Mouse (Mus musculus): ENCODE measurements around the gene Ulk4.

The Ulk4 gene

DNA sequence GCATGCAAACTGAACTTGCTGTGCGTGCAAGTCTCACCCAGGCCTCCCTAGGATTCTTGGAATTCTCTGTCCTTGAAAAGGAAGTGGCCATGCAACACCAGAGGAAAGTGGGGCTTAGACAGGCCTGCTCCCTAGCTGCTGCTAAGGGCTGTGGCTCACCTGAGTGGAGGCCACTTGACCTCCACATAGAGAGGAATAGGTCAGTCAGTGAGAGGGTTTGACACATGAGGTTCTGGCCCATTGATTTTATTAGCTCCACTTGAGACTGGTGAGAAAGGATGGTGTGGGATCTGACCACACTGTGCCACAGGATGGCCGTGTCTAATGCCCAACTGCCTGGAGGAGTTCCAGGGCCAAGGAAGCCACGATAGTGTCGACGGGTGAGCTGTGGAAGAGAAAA lies 312.8 kb downstream of the Ulk4 start:
- DNase-seq = no peak

DNA sequence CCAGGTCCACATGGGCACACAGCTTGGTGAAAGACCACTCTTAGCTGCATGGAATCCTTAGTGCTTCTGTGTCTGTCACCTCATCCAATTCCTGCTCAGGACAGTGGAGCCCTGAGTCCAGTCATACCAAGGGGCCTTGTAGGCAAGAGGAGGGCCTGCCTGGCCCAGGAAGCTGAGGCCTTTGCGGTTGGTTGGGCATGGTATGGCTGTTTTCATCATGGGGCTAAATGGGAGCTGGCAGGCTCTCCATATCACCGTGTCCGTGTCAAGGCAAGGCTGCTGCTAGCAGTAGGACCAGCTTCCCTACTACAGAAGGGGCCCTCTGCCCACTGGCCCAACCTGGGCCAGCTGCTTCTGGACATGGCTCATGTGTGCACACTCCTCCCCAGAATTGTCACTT lies 313.3 kb downstream of the Ulk4 start:
- DNase-seq = no peak

DNA sequence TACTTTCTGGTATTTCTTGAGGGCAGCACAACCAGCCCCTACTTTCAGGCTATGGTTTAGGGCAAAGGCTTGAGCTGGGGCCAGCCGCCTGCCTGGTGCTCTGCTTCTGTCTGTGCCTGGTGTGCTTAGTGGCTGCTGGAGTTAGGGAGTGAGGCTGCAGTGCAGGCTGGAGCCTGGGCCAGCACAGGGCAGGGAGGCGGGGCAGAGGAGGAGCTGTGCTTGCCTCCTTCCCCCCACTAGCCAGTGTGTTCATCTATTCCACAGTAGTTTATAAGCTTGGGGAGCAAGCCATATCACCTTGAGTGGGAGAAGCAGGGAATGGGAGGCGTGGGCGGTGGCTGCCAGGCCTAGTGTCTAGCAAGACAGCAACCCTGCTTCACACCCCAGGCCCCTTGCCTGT lies 313.9 kb downstream of the Ulk4 start:
- DNase-seq = no peak

- no peak for DNase-seq
Observed at GRCm38 (mm10) chr9:120961969-120962700, 314.9 kb downstream of the Ulk4 start.

GRCm38 (mm10) chr9:120961466-120961865 lies 315.5 kb downstream of the Ulk4 start:
- DNase-seq = no peak

DNA sequence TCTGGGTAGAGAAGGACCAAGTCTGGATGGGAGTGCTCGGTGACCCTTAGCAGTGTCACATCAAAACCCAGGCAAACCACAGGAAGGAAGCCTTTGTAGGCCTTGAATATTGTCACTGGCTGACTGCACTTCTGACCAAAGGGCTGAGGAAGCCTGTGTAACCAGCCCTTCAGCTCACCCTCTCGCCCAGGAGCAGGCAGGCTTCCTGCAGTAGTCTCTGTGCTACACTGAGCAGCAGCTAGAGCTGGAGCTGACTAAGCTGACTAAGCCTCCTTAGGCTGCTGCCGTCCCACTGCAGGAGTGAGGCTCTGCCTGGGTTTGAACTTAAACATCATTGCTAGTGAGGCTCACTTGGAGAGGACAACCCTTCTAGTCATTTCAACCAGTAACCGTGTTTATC lies 316.4 kb downstream of the Ulk4 start:
- DNase-seq = no peak

DNA sequence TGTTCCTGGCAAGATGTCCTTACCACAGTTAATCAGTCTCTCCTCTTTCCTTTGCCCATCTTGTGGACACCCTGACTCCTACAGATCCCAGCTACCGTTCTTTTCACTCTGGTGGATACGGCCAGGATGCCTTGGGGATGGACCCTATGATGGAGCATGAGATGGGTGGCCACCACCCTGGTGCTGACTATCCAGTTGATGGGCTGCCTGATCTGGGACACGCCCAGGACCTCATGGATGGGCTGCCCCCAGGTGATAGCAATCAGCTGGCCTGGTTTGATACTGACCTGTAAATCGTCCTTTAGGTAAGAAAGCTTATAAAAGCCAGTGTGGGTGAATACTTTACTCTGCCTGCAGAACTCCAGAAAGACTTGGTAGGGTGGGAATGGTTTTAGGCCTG lies 317.8 kb downstream of the Ulk4 start:
- no peak for DNase-seq

- peak in 1 of 2 experiments; percentile 44 for DNase-seq
Observed at GRCm38 (mm10) chr9:120958560-120958959, 318.4 kb downstream of the Ulk4 start.

DNA sequence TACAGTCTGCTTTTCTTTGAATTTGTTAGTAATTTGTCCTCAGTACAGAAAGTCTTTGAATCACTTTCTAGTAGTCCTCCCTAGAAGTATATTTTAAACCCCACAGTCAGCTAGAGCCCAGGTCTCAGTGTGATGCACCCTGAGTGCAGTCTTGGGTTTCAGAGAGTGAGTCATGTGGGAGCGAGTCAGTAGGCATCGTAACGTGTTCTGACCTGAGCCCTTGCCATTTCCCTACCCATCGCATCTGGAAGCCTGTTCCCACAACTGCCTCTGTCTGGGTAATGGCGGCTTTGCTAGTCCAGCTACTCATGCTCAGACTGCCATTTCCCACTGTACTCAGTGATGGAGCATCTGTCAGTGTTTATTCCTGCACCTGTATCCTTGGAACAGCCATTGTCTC lies 318.9 kb downstream of the Ulk4 start:
- DNase-seq = no peak

DNA sequence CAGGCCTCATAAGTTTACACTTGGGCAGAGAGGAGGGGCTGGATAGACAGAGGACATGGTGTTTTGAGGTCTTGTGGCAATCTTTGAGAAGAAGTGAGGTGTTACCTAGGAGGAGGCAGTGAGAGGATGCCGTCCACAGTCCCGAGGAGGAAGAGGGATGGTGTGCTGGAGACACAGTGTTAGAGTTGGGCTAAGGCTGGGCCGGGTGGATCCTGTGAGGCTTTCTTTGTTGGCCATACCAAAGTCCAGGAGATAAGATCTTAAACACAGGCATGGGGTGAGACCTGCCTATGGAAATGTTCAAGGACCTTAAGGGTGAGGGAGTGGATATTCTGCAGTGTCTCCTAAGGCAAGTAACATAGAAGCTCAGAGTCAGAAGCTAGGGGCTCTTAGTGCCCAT lies 325.1 kb downstream of the Ulk4 start:
- no peak for DNase-seq

GRCm38 (mm10) chr9:120950761-120951160 lies 326.2 kb downstream of the Ulk4 start:
- no peak for DNase-seq

DNA sequence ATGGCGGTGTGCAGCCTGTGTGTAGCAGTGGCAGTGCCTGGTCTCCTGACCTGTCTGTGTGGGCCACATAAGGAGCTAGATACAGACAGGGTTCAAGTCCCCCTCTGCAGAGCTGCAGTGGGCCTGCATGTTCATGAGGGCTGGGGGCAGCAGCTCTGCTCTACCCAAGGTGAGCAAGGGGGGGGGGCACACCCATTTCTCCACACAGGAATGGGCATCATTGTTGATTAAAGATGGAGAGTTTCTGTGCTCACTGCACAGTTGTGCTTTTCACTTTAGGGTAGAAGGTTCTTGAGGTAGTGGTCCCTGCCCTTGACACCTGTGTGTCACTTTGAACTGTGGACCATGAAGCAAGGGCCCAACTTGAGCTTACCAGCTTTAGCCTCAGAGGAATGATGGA lies 328.2 kb downstream of the Ulk4 start:
- DNase-seq = no peak

- no peak for DNase-seq
Observed at GRCm38 (mm10) chr9:120946131-120946530, 330.9 kb downstream of the Ulk4 start.

DNA sequence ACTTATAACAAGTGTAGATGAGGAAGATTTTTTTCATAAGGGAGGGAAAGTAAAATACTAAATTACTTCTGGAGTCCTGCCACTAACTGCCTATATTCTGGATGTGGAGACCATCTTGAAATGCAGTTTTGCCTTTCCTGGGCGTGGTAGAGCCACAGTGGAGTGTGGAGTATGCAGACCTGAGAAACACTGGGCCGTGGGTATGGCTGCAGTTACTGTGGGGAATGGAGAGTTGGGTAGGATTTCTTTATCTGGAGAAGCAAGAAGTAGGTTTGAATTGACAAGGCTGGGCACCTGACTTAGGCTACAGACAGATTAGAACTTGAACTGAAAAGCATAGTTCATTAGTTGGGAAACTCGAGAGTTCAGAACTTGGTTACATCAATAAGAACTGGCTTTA lies 332.8 kb downstream of the Ulk4 start:
- no peak for DNase-seq

- DNase-seq = no peak
Observed at GRCm38 (mm10) chr9:120943757-120944156, 333.2 kb downstream of the Ulk4 start.

- DNase-seq = no peak
Observed at GRCm38 (mm10) chr9:120940858-120941257, 336.1 kb downstream of the Ulk4 start.

DNA sequence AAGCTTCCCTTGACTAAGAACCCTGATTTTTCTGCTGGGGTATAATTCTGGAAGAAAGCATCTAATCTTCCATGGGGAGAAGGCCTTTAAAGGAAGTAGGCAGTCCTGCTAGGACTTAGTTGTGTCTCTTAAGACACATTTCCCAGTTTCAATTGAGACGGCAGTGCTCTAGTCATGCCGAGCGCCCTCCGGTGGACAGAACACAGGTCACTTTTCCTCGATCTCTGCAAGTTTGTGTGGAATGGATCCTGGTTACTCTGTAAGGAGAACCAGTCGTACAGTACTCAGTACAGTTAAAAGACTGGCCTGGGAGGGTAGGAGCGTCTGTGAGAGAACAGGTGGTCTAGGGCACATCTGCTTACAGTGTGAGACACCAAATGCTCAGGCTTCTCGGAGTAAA lies 340.6 kb downstream of the Ulk4 start:
- DNase-seq = peak; percentile 74 to 80

- no peak for DNase-seq
Observed at GRCm38 (mm10) chr9:120935634-120935922, 341.4 kb downstream of the Ulk4 start.

GRCm38 (mm10) chr9:120934821-120935633 lies 342.0 kb downstream of the Ulk4 start:
- DNase-seq = no peak

DNA sequence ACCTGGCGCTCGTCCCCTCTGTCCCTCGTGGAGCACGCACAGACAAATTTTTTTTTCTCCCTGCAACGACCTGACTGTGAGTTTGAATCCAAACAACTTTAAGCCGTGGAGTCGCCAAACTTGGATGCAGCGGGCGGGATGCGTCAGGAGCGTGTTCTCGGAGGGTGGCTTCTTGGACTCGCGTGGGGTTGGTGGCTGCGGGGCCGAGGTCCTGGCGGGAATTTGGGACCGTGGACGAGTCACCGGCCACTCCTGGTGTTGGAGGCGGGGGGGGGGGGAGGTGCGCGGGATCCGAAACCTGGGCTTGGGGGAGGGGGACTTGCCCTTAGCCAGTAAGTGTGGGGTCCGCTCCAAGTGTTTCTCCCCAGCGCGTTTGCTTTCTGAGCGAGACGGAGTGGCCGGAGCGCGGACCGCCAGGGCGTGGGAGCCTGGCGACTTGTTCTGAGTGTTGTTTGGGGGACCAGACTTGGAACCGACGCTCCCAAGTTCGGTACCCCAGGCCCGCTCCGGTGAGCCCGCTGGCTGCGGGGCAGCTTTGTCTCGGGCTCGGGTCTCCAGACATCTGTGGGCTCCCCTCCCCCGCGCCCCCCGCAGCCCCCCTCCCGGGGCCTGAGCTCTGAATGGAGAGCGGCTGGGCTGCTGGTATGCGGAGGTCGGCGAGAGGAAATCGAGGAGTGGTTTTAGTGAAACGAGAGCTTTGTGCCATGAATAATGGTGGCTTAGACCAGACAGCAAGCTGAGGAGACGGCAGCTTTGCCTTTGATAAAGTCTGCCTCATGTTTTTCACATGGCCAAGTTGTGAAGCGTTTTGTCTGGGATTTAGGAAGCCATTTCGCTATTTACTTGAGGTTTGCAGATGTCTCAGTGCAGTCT lies 342.9 kb downstream of the Ulk4 start:
- peak; percentile 38 to 42 for DNase-seq

DNA sequence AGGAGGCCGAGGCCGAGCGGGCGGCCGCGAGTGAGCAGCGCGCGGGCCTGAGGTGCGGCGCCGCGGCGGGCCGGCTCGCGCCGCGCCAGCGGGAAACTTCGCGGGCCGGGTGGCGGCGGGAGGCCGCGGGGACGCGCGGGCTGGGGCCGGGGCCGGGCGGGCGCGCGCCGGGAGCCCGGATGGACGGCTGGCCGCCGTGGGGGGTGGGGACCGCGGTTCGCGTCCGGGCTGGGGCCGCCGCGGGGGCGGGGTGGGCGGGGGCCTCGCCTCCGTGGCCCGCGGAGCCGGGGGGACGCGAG lies 343.5 kb downstream of the Ulk4 start:
- DNase-seq = no peak

DNA sequence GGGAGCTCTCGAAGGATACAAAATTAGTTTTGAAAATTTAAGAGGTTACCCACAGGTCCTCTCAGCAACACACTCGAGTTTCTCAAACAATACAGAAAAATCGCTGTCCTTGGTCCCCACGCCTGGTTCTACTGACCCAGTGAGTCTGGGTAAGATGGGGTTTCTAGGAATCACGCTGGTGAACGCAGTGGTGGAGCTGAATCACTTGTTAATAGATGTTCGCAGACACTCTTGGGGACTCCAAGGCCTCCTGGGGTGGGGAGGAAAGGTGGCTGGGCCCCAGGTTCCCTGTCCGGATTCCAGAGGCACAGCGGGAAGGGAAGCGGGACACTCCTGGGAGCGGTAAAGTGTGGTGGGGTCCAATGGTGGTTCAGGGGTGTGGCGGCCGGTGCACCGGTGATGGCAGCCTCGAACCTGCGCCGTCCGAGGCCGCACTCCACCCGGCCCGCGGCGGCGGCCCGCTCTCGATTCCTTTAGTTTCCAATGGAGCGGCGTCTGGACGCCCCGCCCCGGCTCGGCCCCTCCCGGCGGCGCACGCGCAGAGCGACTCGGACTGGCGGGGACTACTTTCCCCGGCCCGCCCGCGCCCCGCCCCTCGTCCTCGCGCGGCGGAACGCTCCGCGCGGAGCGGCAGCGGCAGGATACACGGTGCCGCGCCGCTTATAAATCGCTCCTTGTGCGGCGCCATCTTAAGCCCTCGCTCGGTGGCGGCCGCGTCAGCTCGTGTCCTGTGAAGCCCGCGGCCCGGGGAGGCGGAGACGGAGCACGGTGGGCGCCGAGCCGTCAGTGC lies 344.0 kb downstream of the Ulk4 start:
- DNase-seq = peak; percentile 94 to 98

DNA sequence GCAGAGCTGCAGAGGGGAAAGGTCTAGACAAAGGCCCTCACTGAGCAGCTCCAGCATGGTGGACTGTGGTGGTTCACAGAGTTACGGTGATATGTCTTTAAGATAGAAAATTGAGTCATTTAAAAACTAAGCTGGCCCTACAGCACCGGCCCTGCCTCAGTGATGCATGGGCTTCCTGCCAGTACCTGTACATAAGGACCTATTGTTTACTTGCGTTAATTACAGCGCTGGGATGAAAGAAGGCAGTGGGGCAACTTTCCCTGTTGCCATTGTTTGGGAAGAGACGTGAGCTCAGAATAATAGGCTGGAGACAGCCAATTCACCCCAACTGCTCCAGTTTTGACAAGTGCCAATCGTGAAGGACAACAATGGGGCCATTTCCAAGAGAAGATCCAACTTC lies 344.6 kb downstream of the Ulk4 start:
- DNase-seq = no peak

Data from cerebellum, postnatal 36 days (tissue).